Mouse (Mus musculus) myocyte (in vitro differentiated cells): ENCODE measurements around the gene Dcx. TPM values are rescaled to one million over a fixed set of nuclear protein-coding genes. Genes with fewer than 3 reads are reported as not detected.
A peak's percentile ranks its signal among the peaks of the same experiment; 100 is the strongest.

Experiments
- H3K27me3 ChIP-seq: one replicate; pipeline ENCODE4 v1.6.1; 2011; ENCODE audit not compliant: control insufficient read depth, insufficient read depth, insufficient read length
- H3K36me3 ChIP-seq: one replicate; pipeline ENCODE4 v1.6.1; 2011; ENCODE audit not compliant: control insufficient read depth, insufficient read depth
- H3K4me2 ChIP-seq: one replicate; pipeline ENCODE4 v1.6.1; 2011; ENCODE audit warnings: low read depth, control low read depth
- H3K4me3 ChIP-seq: one replicate; pipeline ENCODE4 v1.5.1; 2011; ENCODE audit warnings: mild to moderate bottlenecking, control low read depth, moderate library complexity
- H3K79me2 ChIP-seq: one replicate; pipeline ENCODE4 v1.6.1; 2011; ENCODE audit not compliant: control insufficient read depth, insufficient read depth
- H3ac ChIP-seq: one replicate; pipeline ENCODE4 v1.6.1; 2011; ENCODE audit not compliant: control insufficient read depth, insufficient read length
- CEBPB ChIP-seq: IDR thresholded peaks from 2 replicates; pipeline ENCODE4 v1.6.1; 2011; ENCODE audit warnings: mild to moderate bottlenecking, moderate library complexity; ENCODE audit not compliant: poor library complexity, insufficient read depth, severe bottlenecking
- E2F4 ChIP-seq: IDR thresholded peaks from one replicate; pipeline ENCODE4 v1.6.1; 2011; ENCODE audit warnings: mild to moderate bottlenecking, control low read depth, moderate library complexity; ENCODE audit not compliant: insufficient read depth
- MAX ChIP-seq: IDR thresholded peaks from one replicate; pipeline ENCODE4 v1.6.1; 2011; ENCODE audit warnings: low read depth, mild to moderate bottlenecking, control low read depth
- MYOD1 ChIP-seq, 3 experiments: IDR thresholded peaks; one replicate each; pipeline ENCODE4 v1.6.1; 2011; ENCODE audit warnings: control low read depth in 2 of 3, low read depth in 2 of 3, mild to moderate bottlenecking in 2 of 3, moderate library complexity in 1 of 3; ENCODE audit not compliant: insufficient read length in 2 of 3, control insufficient read depth in 1 of 3
- MYOG ChIP-seq, 3 experiments: IDR thresholded peaks; one replicate each; pipeline ENCODE4 v1.6.1; 2011; ENCODE audit warnings: control low read depth in 2 of 3, low read depth in 2 of 3, mild to moderate bottlenecking in 2 of 3; ENCODE audit not compliant: insufficient read length in 2 of 3, control insufficient read depth in 1 of 3, insufficient read depth in 1 of 3
- POLR2A ChIP-seq: IDR thresholded peaks from one replicate; pipeline ENCODE4 v1.6.1; 2011; ENCODE audit warnings: low read depth, mild to moderate bottlenecking, control low read depth, moderate library complexity; ENCODE audit not compliant: insufficient read length
- POLR2AphosphoS2 ChIP-seq: IDR thresholded peaks from one replicate; pipeline ENCODE4 v1.6.1; 2011; ENCODE audit warnings: low read depth, control low read depth; ENCODE audit not compliant: insufficient read length
- REST ChIP-seq: IDR thresholded peaks from one replicate; pipeline ENCODE4 v1.6.1; 2011; ENCODE audit warnings: mild to moderate bottlenecking, control low read depth, moderate library complexity; ENCODE audit not compliant: insufficient read depth, insufficient read length
- SRF ChIP-seq: IDR thresholded peaks from one replicate; pipeline ENCODE4 v1.6.1; 2011; ENCODE audit warnings: low read depth; ENCODE audit not compliant: control insufficient read depth, insufficient read length
- TCF12 ChIP-seq: IDR thresholded peaks from one replicate; pipeline ENCODE4 v1.6.1; 2011; ENCODE audit warnings: mild to moderate bottlenecking, control low read depth; ENCODE audit not compliant: poor library complexity, insufficient read depth, severe bottlenecking
- TCF3 ChIP-seq: IDR thresholded peaks from one replicate; pipeline ENCODE4 v1.6.1; 2011; ENCODE audit warnings: low read depth, control low read depth; ENCODE audit not compliant: insufficient read length
- USF1 ChIP-seq: IDR thresholded peaks from one replicate; pipeline ENCODE4 v1.6.1; 2011; ENCODE audit warnings: low read depth, mild to moderate bottlenecking, control low read depth, moderate library complexity
- polyA plus RNA-seq: library from polyadenylated mRNA; unstranded; fragments of >200 nt; fragmentation: generic; extraction: Trizol; gene quantifications from one replicate; pipeline ENCODE4 v1.2.1, GENCODE M21; 2012; ENCODE audit warnings: missing spikeins

Dcx gene
- polyA plus RNA-seq, 1 experiment, result 0.02 TPM

- TF ChIP-seq POLR2A, result no peak
- TF ChIP-seq MAX, result no peak
- TF ChIP-seq USF1, result no peak
- no peak for TF ChIP-seq E2F4
- no peak for TF ChIP-seq MYOG (IDR thresholded peaks at IDR 0.05; ENCODE audit: control insufficient read depth in 1 of 3, insufficient read depth in 1 of 3, insufficient read length in 2 of 3, low read depth in 2 of 3)
- TF ChIP-seq MYOD1 (IDR thresholded peaks at IDR 0.05; ENCODE audit: control insufficient read depth in 1 of 3, insufficient read length in 2 of 3, low read depth in 2 of 3), result no peak
- TF ChIP-seq TCF3, result no peak
- no peak for TF ChIP-seq CEBPB
- no peak for TF ChIP-seq REST
- no peak for TF ChIP-seq POLR2AphosphoS2
- no peak for TF ChIP-seq SRF
- TF ChIP-seq TCF12, result no peak
- Histone ChIP-seq H3K4me2 (peak within 1 kb of the TSS; percentile 45), H3K79me2 (no peaks in the 10 kb centered on the region), H3ac (no peak within 1 kb of the TSS), H3K27me3 (no peaks in the 10 kb centered on the region), H3K36me3 (no peaks in the 10 kb centered on the region), H3K4me3 (peak within 1 kb of the TSS; percentile 14)
Observed at GRCm38 (mm10) chrX:143827212-143827611, 105.9 kb downstream of the Dcx start, which contains the start of gene Capn6. TSS of gene Capn6 (minus strand) at chrX:143827414.

GRCm38 (mm10) chrX:143826521-143826920, 106.6 kb downstream of the Dcx start:
- no peaks in the 10 kb centered on the region for H3K79me2 ChIP-seq
- peak overlapping the region; percentile 45 for H3K4me2 ChIP-seq
- no peak for TF ChIP-seq MYOG (IDR thresholded peaks at IDR 0.05; ENCODE audit: control insufficient read depth in 1 of 3, insufficient read depth in 1 of 3, insufficient read length in 2 of 3, low read depth in 2 of 3)
- TF ChIP-seq MYOD1 (IDR thresholded peaks at IDR 0.05; ENCODE audit: control insufficient read depth in 1 of 3, insufficient read length in 2 of 3, low read depth in 2 of 3), result no peak
- TF ChIP-seq USF1, result no peak
- no peak for TF ChIP-seq REST
- no peak for TF ChIP-seq TCF12
- no peak for TF ChIP-seq POLR2AphosphoS2
- no peak for TF ChIP-seq SRF
- no peak for TF ChIP-seq CEBPB
- peak overlapping the region; percentile 14 for H3K4me3 ChIP-seq
- no peaks in the 10 kb centered on the region for H3K36me3 ChIP-seq
- H3ac ChIP-seq, result no peak overlapping the region
- H3K27me3 ChIP-seq, result no peaks in the 10 kb centered on the region

GRCm38 (mm10) chrX:143818961-143819360, 114.2 kb downstream of the Dcx start:
- H3K79me2 ChIP-seq, result no peaks in the 10 kb centered on the region
- H3K4me2 ChIP-seq, result no peak overlapping the region
- no peaks in the 10 kb centered on the region for H3K27me3 ChIP-seq
- no peak overlapping the region for H3ac ChIP-seq
- no peaks in the 10 kb centered on the region for H3K36me3 ChIP-seq
- H3K4me3 ChIP-seq, result no peak overlapping the region
- TF ChIP-seq TCF3 (no peak), TCF12 (no peak), E2F4 (no peak)

GRCm38 (mm10) chrX:143815948-143816347, 117.2 kb downstream of the Dcx start:
- Histone ChIP-seq H3ac (no peak overlapping the region), H3K4me2 (no peak overlapping the region), H3K79me2 (no peaks in the 10 kb centered on the region), H3K27me3 (no peaks in the 10 kb centered on the region), H3K36me3 (no peaks in the 10 kb centered on the region), H3K4me3 (no peak overlapping the region)
- TF ChIP-seq SRF (no peak), E2F4 (no peak), MYOG (IDR thresholded peaks at IDR 0.05; ENCODE audit: control insufficient read depth in 1 of 3, insufficient read depth in 1 of 3, insufficient read length in 2 of 3, low read depth in 2 of 3) (no peak), MAX (no peak), POLR2A (no peak), REST (no peak), TCF3 (no peak), MYOD1 (IDR thresholded peaks at IDR 0.05; ENCODE audit: control insufficient read depth in 1 of 3, insufficient read length in 2 of 3, low read depth in 2 of 3) (no peak), TCF12 (no peak), CEBPB (no peak), POLR2AphosphoS2 (no peak), USF1 (no peak)

Other genes with a start within 250 kb of the Dcx start
- 4.5 TPM for gene Capn6, start 105.9 kb downstream of the Dcx start, polyA plus RNA-seq
- gene A730046J19Rik, start 220.4 kb upstream of the Dcx start, polyA plus RNA-seq, result not detected